Mouse (Mus musculus): ENCODE data around the gene Slc22a16. TPM values are rescaled to one million over a fixed set of nuclear protein-coding genes. Genes with fewer than 3 reads are reported as not detected.
"Not testable (repeated sequence)": the region's sequence is repeated elsewhere in the genome, so short reads cannot be mapped to it uniquely, and the experiment has no call there.

Slc22a16 gene
- total RNA-seq (2017) = not detected in 3 replicates

DNA sequence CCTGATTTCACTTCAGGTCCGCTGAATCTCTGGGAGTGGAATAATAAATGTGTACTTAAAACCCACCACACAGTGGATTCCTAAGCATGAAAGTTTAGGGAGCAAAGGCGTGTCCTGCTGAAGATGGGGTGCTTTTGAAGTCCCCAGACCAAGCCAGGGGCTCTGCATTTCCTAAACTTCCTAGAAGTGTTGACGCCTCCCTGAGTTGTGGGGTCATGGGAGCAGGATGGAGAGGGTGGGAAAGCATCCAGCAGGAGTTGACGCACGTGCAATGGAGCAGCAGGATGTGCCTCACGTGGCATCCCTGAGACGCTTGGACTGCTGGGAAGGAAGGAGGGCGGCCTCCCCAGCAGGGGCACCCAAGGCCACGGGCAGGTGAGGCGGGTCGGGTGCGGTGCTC lies at the start of gene Slc22a16:
Slc22a16 (plus strand) TSS at position 301 of the 400 bp plus-strand sequence.
- no peak for ATAC-seq (replicated peaks; ENCODE audit: insufficient number of reproducible peaks, low FRiP score, low TSS enrichment, poor library complexity, severe bottlenecking)

DNA sequence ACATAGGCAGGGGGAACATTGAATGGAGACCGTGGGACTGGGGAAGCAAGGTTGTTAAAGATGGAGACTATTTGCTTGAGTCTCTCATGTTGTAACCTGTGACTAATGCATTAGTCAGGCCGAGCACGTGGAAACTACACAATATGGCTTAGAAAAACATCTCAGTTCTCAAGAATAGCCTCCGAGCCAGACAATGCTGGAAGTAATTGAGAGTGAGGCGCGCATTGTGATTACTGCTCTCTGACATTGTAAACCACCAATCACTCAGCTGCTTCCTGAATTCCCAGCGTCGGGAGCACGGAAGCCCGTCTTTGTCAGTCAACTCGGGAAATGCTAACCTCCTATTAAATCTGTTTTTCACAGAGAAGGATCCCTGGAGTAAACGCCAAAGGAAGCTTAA lies 48.6 kb upstream of the Slc22a16 start:
- no peak for ATAC-seq (replicated peaks; ENCODE audit: insufficient number of reproducible peaks, low FRiP score, low TSS enrichment, poor library complexity, severe bottlenecking)

DNA sequence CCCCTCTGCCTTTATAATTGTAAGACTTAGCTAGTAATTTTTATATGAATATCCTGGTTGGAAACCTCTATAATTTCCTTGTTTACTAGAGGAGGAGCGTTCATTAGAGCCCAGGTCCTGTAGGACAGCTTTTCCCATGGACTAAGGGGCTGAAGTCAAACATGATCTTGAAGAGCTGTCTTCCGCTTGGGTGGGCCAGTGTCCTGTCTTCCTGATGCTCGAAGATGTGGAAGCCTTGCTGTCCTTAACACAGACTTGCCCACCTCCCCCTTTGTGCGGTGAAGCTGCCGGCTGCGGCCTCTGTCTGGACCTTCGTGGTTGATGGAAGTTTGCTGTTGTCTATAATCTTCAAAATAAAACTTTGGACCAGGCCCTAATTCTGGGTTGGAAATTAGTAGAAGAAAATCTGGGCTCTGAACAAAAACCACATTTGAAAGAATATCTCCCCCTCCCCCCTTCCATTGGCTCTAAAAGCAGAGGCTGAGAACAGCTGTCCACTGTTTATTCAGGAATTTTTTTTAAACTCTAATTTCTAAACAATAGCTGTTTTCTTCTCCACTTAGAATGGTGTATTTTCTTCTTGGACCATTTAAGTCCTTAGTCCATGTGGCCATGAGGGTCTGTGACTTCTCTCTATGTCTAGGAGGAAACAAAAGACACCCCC lies 46.7 kb upstream of the Slc22a16 start:
- ATAC-seq (replicated peaks; ENCODE audit: insufficient number of reproducible peaks, low FRiP score, low TSS enrichment, poor library complexity, severe bottlenecking) = no peak

DNA sequence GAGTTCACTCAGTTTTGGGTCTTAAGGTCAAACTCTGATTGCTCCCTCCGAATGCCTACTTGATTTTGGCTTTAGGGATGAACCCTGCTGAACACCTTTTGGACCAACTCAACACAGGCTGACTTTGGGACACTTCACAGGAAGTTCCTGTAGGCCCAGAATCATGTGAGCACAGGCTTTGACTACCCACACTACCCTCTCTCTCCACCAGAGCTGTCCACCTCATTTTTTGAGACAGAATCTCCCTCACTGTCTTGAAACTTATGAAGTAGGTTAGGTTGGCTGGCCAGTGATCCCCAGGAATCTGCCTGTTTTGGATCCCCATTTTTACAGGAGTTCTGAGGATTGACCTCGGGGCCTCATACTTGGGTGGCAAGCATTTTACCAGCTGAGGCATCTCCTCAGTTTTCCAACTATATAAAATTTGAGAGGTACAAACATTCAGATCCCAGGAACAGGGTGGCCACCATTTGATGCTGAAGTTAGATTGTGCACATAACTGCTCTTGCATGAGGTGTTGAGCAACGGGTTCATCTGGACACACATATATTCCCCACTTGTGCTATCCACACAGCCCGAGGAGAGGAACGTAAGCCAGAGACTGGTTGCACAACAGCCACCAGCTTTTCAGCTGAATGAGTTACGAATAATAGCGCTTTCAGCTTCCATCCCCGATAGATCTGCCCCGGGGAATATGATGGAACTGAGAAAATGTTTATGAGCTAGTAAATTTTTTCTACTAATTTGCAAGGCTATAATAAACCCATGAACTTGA lies 45.9 kb upstream of the Slc22a16 start:
- peak; percentile 44 for ATAC-seq (replicated peaks; ENCODE audit: insufficient number of reproducible peaks, low FRiP score, low TSS enrichment, poor library complexity, severe bottlenecking)

DNA sequence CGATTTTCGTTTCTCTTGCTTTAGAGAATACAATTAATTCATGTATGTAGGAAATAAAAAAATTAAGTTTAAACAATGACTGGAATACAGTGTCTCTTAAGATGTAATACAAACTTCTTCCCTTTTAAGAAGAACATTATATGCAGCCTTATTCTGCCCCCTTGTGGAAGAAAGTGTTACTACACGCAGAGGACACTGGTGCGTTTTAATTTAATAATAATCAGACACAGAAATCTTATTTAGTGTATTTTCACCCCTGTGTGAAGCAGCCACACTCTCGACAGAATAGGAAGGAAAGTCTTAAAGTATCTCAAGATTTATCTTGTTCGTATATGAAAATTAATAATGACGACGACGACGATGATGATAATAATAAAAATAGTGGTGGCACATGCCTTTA lies 45.1 kb upstream of the Slc22a16 start:
- ATAC-seq (replicated peaks; ENCODE audit: insufficient number of reproducible peaks, low FRiP score, low TSS enrichment, poor library complexity, severe bottlenecking) = 0 out of 2 replicates have a peak, but pooled peaks have one; percentile 38

DNA sequence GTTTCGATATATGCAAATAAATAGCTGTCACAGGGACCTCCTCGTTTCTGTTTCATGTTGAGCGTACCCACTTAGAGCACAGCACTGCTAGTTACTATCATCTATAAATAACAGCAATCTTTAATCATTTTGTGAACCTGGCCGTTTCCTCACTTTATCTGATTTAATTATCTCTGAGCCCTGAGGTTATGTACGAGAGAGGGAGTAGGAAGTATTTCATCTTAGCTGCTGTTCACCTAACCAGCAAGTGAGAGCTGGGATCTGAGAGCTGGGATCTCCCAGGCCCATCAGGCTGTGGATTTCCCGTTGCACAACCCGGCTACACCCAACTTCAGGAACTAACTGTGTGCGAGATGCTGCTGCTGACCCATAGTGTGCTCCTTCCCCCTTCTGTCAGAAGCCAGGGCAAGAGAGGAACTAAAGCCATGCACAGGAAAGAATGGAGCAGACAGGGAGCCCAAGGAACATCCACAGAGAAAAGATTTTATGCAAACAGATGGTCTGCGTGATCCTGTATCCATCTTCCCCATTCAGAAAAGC lies 44.5 kb upstream of the Slc22a16 start:
- peak; percentile 33 for ATAC-seq (replicated peaks; ENCODE audit: insufficient number of reproducible peaks, low FRiP score, low TSS enrichment, poor library complexity, severe bottlenecking)

DNA sequence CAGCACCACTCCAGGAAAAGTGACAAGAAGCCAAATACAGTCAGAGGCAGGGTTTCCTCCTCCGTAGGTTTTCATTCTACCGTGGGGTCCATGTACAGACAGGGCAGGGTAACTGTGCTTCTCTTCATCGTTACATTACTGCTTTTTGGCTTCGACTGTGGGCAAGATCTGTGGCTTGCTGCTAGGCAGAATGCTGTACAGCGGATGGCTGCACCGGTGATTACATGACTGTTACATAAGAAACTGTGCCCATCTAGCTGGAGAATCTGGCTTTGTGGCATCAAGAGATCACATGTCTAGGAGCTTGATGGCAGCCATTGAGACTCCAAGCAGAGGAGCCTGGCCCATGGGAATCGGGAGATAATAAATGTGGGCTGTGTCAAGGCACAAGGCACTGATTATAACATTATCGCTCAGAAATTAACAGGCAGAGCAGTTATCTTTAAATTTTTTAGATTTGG lies 43.8 kb upstream of the Slc22a16 start:
- no peak for ATAC-seq (replicated peaks; ENCODE audit: insufficient number of reproducible peaks, low FRiP score, low TSS enrichment, poor library complexity, severe bottlenecking)

DNA sequence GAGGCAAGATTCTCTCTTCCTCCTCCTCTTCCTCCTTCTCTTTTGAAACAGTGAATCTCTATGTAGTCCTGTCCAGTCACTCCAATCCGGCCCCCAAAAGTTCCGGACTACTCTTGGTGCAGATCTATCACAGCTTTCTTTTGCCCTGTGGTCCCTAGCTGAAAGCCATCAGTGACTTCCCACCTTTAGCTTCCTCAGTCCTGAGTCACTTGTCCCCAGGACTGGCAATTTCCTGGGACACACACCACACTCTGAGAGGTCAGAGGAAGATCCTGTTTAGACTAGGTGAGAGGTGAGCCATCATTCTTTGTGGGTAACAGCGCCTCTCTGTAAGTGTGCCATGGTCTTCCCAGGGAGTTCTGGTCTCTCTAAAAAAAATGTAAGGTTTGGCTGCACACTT lies 43.1 kb upstream of the Slc22a16 start:
- ATAC-seq (replicated peaks; ENCODE audit: insufficient number of reproducible peaks, low FRiP score, low TSS enrichment, poor library complexity, severe bottlenecking) = no peak

DNA sequence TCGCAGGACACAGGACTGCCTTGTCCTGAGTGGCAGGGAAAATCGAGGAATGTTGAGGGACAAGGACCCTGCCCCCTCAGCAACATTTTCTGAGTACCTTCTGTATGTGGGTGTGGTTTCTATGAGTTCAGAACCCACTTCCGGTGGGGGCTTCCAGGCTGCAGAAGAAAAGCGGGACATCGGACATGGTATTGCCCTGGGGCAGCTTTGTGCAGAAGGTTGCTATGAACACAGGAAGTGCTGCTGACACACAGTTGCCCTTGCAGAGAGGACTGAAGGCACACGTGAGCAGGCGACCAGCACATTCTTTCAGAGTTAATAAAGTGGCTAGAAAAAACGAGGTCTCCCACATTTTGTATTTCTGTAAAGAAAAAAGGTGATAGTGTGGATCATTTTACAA lies 42.6 kb upstream of the Slc22a16 start:
- ATAC-seq (replicated peaks; ENCODE audit: insufficient number of reproducible peaks, low FRiP score, low TSS enrichment, poor library complexity, severe bottlenecking) = no peak

DNA sequence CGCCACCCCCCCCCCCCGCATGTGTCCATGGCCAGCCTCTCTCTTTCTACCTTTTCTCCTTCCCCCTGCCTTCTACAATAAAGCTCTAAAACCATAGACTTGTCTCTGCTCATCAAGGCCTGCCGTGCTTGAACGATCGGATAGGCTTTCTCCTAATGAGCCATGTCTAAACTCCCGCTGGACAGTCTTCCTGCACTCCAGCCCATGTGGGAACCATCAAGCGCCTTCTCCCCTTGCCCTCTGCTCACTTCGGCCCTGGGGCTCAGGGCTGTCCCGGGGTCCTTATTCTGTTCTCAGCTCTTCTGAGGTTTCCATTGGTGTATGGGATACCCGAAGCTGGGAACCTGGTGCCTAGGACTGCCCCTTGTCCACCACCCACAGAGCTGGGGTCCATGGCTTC lies 41.5 kb upstream of the Slc22a16 start:
- no peak for ATAC-seq (replicated peaks; ENCODE audit: insufficient number of reproducible peaks, low FRiP score, low TSS enrichment, poor library complexity, severe bottlenecking)

DNA sequence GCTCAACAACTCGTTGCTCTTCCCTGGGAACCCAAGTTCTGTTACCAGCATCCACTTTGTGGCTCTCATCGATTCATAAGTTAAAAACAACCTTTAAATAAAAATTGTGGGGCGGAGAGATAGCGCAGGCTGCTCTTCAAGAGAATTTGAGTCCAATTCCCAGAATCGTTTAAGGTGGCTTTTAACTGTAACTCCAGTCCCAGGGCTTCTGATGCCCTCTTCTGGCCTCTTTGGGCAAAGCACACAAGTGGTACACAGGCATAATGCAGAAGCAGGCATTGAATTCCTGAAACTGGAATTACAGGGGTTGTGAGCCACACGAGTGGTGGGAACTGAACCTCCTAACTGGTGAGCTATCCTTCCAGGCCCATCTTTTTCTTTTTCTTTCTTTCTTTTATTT lies 40.5 kb upstream of the Slc22a16 start:
- ATAC-seq (replicated peaks; ENCODE audit: insufficient number of reproducible peaks, low FRiP score, low TSS enrichment, poor library complexity, severe bottlenecking) = no peak; the same call in 1 of the 2 replicates

DNA sequence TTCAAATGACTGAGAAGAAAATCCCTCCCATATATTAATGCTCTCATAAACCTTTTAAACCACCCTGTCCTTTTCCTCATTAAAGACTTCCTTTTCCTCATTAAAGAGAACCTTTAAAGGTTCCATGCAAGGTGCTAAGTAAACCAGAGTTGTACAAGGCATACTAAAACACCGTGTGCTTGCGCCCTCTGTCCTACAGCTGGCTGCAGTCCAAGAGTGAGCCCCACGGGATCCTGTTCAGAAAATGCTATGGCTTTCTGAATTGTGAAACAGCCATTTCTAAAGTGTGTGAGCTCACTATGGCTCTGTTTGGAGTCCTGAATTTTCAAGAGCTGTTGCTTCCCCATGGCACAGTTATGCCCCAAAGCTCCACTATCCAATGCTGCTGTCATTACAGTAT lies 39.5 kb upstream of the Slc22a16 start:
- ATAC-seq (replicated peaks; ENCODE audit: insufficient number of reproducible peaks, low FRiP score, low TSS enrichment, poor library complexity, severe bottlenecking) = no peak

DNA sequence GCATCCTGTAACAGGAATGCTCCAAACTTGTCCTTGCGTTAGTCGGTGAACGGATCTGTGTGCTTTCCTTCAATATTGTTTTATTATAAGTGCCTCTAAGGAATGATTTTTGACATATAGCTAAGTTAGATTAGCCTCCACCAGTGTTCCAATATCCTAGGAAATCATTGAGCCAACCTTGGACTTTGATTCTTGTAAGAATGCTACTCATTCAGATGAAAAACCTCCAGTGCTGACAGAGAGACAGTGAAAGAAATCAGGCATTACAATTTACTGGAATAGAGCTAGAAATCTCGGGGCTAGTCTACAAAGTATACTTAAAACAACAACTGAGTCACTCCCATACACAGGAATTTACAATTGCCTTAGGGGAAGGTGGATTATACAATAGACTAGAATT lies 37.5 kb upstream of the Slc22a16 start:
- ATAC-seq (replicated peaks; ENCODE audit: insufficient number of reproducible peaks, low FRiP score, low TSS enrichment, poor library complexity, severe bottlenecking) = not testable (repeated sequence)

DNA sequence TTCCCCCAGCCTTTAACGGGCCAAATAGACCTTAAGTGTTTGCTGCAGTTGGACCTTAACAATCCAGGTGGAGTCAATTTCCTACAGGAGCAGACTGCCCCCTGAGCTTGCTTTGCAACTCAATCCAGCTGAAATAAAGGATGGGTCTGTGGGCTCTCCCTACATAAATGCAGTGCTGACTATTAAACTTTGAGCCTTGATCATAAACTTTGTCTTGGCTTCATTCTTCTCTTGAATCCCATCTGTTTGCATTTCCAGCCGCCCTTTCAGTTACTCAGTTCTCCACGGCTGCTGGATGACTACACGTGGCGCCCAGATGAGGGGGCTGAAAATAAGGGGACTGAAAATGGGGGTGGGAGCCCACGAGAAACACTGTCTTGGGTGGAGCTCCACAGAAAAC lies 28.8 kb upstream of the Slc22a16 start:
- no peak for ATAC-seq (replicated peaks; ENCODE audit: insufficient number of reproducible peaks, low FRiP score, low TSS enrichment, poor library complexity, severe bottlenecking)

DNA sequence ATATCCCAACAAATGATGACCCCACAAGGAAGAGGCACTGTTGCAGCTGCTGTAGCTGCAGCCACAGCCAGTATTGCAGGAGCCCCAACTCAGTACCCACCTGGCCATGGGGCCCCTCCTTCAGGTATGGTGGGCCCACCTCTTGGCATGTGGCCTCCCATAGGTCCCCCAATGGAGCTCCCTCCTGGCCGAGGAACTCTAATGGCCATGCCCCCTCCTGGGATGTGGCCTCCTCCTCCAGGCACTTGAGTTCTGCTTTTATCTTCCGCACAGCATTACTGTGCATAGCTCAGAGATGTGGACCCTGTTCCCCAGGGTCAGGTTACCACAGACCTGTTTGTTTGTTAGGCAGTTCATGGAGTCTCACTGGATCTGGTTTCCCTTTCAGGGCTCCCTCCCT lies 20.8 kb upstream of the Slc22a16 start:
- ATAC-seq (replicated peaks; ENCODE audit: insufficient number of reproducible peaks, low FRiP score, low TSS enrichment, poor library complexity, severe bottlenecking) = no peak

DNA sequence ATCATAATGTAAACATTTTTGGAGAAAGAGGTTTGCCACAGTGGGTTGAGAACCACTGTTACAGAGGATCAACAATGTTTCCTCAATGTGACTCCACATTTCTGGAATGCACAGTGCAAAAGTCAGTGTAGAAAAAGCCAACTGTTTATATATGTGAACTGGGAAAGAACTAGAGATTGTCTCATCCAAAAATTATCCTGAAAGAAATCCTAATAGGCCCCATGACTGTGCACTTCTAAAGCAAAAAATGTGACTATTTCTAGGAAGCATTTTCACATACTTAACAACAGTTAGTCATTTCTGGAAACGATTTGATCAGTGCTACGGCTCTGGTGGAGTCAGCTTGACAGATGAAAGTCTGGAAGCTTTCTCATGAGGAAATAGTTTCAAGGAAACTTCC lies 18.3 kb upstream of the Slc22a16 start:
- ATAC-seq (replicated peaks; ENCODE audit: insufficient number of reproducible peaks, low FRiP score, low TSS enrichment, poor library complexity, severe bottlenecking) = no peak

DNA sequence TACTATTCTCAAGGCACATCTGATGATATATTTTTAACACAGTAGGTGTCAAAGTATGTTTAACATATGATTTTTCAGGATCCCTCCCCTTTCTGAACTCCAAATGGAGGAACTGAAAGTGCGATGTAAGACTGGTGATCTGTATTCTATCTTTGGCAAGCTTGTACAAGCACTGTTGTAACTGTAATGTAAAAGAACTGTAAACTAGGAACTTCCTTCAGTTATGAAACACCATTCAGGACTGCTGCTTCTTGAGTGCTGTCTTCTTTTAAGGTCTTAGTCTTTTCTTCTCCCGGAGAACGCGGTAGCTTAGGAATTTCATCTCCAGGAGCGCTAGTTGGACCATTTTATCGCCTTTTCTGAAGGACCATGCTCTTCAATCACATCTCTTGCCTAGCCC lies 4.4 kb upstream of the Slc22a16 start:
- ATAC-seq (replicated peaks; ENCODE audit: insufficient number of reproducible peaks, low FRiP score, low TSS enrichment, poor library complexity, severe bottlenecking) = peak; percentile 50; the same call in 1 of the 2 replicates

DNA sequence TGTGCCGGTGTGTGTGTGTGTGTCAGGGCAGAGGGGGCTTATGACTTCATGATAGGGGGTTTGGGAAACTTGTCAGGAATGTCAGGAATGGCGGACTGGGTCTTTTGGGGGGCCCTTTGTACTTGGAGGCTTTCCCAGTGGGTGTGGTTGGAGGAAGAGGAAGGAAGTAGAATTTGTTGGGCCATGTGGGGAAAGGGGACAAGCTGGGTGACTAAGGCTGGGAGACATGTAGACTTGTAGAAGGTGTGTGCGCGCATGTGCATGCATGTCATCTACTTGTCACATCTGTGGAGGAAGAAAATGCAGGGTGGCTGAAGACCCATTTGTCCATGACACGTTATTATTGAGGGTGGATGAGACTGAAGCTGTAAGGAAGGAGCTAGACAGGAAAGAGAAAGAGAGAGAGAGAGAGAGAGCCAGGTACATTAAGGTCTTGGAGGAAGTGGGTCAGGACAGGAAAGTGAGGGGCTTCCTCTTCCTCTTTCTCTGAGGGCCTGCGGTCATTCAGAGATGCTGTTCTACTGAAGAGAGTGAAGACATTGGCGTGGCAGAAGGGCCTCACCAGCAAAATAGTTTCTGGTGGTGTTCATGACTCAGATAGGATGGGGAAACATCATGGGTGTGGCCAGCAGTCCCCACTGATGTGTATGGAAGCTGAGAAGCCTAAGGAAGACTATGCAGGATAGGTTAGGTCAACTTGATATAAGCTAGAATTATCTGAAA lies 5.9 kb downstream of the Slc22a16 start:
- ATAC-seq (replicated peaks; ENCODE audit: insufficient number of reproducible peaks, low FRiP score, low TSS enrichment, poor library complexity, severe bottlenecking) = peak; percentile 66

DNA sequence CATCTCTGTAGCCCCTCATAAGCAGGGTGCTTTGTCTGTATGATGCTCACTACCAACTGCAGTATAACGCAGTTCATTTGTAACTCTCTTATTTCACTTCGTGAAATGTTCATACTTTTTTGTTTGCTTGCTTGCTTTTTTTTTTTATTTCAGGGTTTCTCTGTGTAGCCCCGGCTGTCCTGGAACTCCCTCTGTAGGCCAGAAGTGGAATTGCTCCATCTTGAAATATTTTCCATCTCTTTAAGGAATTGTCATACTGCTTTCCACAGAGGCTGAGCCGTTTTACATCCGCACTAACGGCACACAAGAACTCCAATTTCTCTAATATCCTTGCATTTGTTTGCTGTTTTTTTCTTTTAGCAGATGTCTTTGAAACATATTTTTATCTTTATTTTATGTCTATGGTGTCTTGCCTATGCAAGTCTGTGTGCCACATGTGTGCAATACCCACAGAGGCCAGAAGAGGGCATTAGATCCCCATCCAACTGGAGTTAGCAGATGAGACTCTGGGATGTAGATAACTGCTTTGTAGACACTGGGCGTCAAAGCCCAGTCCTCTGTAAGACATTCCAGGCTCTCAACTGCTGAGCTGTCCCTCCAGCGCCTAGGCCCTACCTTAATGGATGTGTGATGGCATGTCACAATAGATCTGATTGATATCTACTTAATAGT lies 13.6 kb downstream of the Slc22a16 start:
- ATAC-seq (replicated peaks; ENCODE audit: insufficient number of reproducible peaks, low FRiP score, low TSS enrichment, poor library complexity, severe bottlenecking) = no peak
